Mouse (Mus musculus) ovary, adult 18-20 months (tissue): ENCODE results near the gene Nr6a1.

Source experiments
- DNase-seq: peaks from one replicate; pipeline ENCODE4 v3.0.0; 2022; ENCODE audit warnings: low spot score, mixed read lengths

Nr6a1 gene

DNA sequence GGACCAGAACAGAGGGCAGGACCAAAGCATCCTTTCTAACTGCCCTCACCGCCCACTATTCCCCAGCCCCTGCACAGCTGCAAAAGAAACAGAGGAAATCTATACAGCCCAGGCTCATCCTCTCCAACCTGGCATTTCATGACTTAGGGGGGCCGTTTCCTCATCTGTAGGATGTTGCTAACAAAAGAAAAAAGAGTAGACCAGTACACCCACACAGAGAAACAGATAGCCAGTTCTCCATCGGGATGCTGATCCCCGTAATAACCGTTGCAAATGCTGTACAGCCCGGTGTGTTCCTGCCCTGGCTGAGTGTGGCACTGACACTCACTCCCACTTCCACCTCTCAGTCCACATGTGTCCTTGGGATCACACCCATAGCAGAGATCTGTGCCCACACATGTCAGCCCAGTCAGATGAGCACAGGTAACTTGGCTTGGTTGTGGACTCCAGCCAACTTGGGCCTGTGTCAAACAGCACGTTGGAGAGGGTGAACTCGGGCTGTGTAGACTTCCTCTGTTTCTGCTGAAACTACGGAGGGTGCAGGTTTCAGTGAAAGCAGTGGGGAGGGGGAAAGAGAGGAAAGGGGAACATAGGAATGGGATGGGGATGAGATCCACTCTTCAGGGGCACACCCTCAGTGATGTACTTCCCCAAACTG is 9.4 kb upstream of the Nr6a1 start:
- DNase-seq = no peak

DNA sequence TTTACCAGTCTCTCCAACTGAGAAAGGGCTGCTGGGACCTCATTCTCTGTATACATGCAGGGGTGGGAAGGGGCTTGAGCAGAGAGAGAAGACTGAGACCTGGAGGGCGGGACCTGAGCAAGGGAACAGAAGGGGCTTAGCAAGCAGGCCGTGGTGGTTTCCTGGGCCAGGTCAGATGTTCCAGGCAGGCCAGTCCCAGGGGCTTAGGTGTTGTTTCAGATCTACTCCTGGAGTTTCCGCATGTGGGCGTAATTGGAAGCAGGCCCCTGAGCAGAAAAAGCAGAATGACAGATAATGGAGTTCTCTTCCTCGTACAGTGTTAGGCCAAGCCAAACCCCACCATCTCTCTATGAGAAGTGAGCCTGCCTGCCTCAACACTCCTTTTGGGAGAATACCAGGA is 7.4 kb upstream of the Nr6a1 start:
- DNase-seq = no peak

DNA sequence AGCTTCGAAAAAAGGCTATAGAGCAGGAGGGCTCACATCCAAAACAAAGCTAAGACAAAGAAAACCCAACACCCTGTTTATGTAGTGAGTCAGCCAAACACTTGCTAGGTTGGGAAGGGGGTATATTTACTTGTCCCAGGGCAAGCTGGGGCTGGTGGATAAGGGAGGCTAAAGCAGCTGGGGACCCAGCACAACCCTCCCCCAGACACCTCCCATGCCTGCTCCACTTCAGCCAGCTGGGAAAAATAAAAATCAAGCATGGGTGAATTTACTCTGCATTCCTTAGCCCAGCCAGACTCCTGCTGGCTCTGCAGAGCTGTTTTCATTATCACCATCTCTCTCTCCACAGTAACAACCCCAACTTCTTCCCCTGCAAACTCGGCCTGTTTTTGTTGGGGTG is 6.4 kb upstream of the Nr6a1 start:
- peak; percentile 39 for DNase-seq

DNA sequence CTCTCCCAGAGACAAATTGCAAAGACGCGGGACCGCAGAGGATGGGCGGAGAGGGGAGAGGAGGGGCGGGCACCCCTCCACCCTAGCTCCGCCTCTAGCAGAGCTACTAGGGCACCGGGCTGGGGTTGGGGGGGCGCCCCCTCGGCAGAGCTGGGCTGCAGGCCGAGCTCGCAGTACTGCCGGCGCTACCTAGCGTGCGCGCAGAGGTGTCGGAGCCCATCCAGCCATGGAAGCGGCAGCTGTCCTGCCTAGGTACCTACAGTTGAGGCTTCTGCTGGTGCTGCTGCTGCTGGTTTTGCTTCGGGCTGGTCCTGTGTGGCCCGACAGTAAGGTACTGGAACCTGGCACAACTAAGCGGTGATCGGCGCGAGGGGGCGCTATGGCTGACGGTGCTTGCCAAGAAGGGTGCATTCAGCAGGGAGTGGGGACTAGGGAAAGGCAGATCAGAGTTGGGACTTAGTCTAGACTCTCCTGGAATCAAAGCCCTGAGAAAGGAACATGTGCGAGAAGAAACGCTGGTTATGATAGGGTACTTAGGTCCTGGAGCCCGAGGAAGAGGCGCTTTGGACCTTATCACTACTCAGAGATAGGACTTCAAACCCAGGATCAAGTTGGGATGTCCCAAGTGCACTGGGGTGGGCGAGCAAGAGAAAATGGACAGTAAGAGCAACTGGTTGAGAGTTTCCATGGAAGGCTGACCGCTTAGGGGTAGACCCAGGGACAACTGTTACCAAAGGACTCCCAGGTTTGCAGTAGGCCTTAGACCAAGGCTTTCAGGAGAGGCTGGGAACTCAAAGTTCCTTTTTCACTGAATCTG is 4.6 kb upstream of the Nr6a1 start, which contains the start of gene Olfml2a:
Olfml2a (plus strand) TSS at position 128 of the 817 bp plus-strand sequence.
- peak; percentile 58 for DNase-seq

DNA sequence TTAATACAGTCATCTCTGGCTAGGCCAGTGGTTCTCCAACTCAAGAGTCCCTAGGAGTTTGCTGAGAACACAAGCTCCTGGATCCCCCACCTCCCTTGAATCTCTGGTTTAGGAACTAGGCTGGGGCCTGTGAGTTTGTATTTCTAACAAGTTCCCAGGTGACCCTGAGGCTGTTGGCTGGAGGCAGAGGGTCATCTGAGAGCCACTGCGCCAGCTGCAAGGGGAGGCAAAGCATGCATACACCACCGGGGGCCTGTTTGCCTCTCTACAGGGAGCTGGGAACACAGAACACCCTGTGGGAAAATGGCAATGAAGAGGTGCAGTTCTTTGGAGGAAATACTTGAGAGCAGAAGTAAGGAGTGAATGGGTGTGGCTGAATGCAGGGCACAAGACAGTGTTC is 2.8 kb upstream of the Nr6a1 start:
- no peak for DNase-seq

DNA sequence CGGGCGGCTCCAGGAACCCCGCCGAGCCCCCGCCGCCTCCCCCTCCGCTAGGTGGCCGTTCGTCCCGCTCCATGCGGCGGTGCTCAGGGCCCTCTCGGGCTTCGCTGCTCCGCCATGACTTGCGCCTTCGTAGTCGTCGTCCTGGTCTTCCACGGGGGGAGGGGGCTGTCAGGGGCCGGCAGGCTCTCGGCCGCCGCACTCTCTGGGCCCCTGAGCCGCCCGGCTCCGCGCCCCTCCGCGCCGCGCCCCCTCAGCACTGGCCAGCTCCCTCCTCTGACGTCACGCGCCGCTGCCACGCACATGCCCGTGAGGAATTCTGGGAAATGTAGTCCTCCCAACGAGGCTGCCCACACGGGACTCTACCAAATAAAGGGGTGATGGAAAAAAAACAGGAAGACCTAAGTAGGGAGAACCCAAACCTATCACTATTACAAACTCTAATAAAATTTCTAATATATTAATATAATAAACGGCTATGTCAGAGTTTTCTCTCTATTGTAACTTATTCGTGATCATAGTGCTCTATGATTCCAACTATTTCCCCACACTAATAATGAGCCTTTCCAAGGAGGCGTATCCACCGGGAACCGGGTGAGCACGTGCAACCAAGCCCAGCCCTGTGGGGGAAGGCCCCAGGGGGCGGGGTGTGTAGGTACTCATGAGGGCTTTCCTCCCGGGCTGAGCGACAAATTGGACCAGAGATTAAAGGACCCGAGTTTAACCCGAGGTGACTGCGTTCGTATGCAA is 1.2 kb downstream of the Nr6a1 start:
- peak; percentile 91 for DNase-seq

DNA sequence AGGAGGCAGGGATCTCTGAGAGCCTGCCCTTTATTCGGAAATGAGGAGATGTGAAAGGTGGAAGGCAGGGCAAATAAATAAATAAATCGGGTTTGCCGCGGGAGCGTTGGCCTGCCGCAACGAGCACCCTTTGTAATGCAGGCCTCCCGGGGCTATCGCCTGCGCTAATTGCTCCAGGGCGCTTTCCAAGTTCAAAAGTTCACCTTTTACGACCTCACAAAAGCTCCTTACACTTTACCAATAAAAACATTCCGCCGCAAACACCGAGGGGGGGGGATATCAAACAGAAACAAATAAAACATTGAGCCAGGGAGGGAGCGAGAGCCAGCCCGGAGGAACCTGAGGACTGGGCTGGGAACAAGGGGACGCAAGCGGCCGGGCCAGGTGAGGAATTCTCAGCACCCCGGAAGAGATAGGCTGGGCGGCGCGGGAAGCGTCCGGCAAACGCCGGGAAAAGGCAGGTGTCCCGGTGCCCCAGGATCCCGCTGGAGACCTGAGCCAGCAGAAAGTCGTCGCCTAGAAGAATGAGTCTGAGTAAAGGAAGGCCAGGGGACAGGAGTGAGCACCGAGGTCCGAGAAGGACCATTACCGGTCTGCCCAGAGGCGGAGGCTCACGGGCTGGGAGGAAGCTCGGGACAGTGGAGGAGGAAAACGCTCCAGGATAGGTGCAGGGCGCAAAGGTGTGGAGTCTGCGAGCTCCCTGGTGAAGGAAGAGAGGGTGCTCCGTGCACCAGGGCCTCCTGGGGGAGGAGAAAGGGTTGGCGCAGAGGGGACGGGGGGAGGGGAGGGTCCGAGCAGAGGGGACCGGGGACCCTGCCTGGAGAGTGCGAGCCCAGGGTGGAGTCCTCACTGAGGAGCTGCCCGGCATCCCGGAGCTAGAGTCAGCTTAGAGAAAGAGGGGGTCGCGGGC is 2.1 kb downstream of the Nr6a1 start:
- no peak for DNase-seq

DNA sequence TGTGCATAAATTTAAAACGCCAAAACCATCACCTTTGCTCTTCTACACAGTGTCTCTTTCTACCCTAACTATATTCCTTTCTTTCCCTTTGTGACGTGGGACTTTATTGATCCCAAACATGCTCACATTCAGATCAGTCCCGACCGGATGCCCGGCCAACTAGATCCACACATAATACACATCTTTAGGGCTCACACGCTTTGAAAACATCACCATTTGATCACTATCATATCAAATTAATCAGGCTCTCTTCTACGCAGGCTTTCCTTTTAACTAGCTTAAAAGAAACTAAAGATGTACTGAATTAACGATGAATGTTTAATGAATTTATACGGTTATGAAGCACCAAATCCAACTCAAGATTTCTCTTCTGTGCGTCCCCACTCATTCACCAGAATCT is 2.9 kb downstream of the Nr6a1 start:
- DNase-seq = no peak

DNA sequence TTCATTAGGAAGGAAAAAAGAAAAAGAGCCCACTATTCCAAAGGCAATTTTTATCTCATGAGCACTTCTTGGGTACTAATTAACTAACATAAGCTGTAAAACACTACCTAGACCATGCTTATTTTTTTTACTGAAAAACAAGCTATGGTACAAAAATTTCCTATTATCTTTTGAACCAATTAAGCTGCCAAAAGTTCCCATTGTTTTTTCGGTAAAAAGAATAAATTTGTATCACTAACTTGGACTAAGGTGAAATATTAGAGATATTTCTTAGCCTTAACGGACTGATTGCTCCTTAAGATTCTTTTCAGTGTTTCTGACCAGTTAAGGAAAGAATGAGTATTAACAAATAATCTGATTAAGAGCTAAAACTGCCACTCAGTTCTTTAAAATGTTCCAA is 3.6 kb downstream of the Nr6a1 start:
- DNase-seq = no peak

DNA sequence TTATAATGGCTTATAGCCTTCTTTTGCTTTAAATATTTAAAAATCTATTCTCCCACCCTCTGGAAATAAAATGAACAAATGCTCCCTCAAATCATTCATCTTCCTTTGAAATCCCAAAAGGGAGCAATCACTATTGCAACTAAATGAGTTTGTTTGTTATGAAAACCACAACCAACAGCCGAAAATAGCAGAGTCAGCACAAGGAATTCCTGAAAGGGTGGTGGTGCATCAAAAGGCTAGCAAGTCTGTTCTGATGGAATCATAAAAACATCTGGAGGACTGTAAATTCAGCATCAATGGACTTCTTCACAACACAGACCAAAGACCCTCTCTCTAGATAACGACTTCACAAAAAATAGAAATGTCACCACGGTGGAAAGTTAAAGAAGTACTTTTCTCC is 4.0 kb downstream of the Nr6a1 start:
- no peak for DNase-seq

DNA sequence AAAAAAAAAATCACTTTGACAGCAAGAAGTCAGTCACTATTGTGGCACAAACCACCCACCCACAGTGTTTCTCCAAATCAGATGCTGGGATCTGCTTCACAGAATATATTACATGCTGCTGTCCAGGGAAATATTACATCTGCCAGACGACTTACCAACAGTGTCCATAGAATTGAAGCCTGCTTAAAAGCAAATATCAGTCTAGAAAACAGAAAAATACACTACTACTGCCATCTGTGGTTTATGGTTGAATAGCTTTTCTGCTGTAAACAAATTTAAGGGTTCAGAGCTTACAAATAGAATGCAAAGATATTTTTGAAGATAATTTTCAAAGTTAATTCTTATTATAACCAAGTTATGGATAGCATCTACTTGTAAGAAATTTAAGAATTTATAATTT is 6.1 kb downstream of the Nr6a1 start:
- DNase-seq = no peak

DNA sequence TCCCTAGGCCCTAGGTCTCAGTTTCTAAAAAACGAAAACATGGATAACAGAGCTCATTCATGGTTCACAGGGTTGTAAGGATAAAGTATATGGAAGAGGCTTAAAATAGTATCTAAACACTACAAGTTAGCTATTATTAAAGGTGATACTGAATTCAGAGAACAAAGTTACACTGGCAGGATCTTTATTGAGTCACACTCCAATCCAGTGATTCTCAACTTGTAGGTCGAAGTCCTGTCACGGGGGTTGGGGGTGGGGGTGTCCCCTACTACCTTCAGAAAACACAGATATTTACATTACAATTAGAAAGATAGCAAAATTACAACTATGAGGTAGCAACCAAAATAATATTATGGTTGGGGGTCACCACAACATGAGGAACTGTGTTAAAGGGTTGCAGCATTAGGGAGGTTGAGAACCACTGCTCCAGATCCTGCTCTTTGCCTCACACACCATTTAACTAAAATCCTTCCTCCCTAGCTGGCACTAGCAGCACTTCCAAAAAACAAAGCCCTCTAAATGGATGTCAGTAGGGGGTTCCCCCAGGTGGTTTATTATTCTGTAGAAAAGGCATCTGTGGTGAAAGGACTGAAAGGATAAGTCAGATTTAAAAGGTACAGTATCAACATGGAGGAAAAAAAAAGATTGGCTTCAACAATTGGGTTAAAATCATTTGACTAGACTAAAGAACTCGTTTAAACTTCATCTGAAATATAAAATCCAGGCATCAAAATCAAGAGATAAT is 10.4 kb downstream of the Nr6a1 start:
- no peak for DNase-seq

DNA sequence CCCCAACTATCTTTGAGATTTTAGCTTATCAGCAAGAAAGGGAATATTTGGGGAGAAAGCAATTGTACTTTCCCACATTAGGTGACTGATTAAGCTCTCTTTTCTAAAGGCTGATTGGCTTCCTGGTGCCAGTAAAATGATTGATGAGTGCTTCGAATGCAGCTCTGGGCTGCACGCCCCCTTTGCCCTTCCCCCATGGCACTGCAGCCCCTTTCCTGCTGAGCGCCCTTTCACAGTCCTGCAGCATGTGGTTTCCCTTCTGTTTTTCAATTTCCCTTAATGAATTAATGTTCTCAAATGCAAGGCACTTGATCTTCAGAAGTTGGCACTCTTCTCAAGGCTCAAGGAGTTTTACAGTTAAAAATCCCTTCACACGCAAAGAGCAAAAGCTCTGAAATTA is 12.5 kb downstream of the Nr6a1 start:
- no peak for DNase-seq

DNA sequence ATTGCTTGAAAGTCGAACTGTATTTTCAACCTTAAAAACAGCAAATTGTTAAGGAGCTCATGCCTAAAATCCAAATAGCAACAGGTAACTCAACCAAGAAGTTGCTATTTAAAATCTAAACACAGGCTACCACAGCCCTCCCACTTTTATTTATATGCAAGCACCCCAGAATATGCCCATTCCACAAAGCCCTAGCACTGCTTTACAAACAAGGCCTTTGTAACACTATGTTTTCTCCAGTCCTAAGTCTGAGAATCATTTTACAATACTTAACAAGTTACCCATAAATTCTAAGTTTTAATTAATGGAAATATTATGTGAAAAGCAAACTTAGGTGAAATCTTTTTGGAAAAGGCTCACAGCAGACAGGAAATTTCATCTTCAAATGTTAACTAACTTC is 13.0 kb downstream of the Nr6a1 start:
- no peak for DNase-seq

DNA sequence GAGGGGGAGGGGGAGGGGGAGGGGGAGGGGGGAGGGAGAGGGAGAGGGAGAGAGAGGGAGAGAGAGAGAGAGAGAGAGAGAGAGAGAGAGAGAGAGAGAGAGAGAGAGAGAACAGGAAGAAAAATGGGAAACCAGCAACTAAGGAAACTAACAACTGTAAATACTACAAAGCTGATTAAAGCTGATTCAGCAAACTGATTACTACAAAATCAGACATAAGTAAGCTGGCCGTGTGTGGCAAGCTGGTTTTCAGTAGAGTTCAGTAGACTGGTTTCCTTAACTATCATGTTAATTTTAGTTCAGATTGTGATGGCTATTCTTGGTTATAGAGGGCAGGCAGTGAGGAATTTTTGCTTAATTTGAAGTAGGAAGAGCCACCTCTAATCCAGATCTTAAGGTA is 18.9 kb downstream of the Nr6a1 start:
- DNase-seq = no peak

DNA sequence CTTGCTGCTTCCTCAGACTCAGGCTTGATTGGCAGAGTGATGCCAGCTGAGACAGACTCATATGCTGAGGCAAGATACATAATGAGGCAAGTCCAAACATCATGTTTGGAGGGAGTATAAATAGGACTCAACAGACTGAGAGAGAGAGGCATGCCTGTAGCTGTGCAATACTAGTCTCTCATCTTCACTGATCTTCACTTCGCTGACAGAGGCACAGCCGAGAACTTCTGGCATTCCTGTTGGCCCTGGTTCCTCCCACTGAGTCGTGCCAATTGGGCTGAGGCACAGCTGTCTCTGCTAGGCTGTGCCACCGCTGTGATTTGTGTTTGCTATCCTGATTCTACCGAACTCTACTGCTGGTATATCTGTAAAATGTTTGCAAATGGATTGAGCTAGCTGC is 21.4 kb downstream of the Nr6a1 start:
- DNase-seq = no peak

DNA sequence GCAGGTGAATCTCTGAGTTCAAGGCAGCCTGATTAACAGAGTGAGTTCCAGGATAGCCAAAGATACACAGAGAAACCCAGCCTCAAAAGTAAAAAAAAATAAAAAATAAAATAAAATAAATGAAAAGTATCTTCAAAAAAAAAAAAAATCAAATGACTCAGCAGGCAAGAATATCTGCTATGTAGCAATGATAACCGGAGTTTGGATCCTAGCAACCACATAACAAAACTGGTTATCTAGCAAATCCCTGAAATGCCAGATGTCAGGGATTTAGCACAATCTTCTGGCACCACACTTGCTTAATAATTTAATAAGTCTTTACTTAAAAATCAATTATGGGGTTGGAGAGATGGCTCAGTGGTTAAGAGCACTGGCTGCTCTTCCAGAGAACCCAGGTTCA is 23.2 kb downstream of the Nr6a1 start:
- no peak for DNase-seq

DNA sequence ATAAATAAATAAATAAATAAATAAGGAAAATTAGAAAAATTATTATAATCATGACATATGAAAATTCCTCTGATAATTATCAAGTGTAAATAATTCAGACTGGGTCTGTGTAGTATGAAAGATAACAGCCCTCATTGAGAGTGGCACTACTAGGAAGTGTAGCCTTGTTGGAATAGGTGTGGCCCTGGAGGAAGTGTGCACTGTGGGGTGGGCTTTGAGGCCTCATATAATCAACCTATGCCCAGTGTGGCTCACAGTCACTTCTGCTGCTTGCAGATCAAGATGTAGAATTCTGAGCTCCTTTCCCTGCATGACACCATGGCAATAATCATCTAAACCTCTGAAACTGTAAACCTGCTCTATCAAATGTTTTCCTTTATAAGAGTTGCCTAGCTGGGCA is 24.6 kb downstream of the Nr6a1 start:
- DNase-seq = no peak

DNA sequence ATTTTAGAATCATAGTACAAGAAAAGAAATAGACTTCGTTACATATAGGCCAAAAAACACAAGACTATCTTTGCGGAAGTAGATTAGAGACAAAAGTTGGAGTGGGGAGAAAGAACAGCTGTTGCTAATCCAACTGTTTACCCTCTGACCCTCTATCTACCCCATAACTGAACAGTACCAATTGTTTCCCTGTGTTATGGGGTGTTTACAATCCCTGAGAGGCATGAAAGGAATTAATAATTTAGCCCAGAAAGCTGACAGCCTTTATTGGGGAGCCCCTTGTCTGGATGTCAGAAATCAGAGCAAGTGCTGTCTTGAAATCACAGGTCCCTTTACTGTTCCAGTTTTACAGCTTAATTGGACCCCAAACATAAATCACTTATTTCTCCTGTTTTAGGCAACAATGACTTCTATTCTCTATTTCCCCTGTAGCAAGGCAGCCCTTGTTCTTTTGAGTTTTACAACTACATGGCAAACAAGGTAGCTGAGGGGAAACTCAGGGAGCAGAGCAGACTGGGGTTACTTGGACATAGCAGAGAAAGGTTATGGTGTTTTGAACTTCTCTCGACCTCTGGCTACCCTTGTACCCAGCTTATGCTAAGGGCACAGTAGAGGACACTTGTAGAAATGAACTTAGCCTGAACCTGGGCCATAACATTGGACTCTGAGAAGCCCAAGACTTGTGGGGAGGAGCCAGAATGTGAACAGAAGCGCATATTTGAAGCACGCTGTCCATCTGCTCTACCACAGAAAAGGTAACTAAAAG is 46.4 kb downstream of the Nr6a1 start:
- DNase-seq = no peak

DNA sequence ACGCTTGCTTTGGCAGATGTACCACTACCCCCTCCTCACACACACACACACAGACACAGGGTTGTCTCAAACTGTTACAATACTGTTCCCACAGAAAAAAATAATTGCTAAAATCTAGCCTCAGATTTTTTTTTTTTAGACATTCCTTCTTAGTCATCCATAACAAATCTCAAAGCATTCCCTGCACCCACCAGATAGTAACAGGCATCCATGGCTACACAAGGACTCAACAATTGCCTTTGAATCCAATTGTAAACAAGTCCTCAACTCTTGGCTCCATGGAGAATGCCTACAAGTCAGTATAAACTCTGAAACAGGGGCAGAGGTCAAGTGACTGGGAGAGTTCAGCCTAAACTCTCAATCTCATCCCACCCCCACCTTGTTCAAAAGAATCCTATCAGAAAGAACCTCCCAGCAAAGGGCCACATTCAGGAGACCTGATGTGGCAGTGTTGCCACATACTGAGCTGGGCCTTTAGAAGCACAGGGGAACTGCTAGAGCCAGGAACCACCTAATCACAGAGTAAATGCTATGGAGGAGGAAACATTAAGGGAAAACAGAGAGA is 52.9 kb downstream of the Nr6a1 start:
- no peak for DNase-seq
